Comparison of ENCODE assay signal across 21 mouse cellular contexts in the genomic region with DNA sequence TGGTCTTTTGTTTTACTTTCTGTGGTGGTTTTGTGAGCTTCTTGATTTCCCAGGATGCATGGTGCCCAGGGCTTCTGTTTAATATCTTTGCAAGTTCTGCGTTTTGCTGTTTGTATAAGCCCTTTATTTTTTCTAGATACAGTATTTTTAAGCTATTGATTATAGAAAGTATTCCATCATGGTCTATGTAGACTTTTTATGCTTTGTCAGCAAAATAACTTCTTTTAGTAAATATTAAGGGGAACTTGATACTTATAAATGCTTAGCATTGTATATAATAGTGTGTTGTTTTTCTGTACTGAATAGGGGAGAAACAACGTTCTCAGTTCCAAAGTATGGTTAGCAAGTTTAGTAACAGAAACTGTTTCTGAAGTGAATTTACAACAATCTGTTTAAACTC. TPM values are rescaled to one million over a fixed set of nuclear protein-coding genes. Genes with fewer than 3 reads are reported as not detected.
DNase-seq lines count a peak whose midpoint lies in the region; ATAC-seq and TF ChIP-seq lines count a peak whose summit lies in the region.
"Had no signal": no experiment of that assay in that cellular context is flagged by ENCODE, and none has a peak within 500 bp of the region (broad histone marks: within the 10 kb centered on the region; RNA-seq: fewer than 3 reads in every experiment).

No protein-coding gene starts in this region.

- no peak for ATAC-seq in embryonic facial prominence, embryonic 13.5 days (ENCODE audit: insufficient number of reproducible peaks, insufficient read depth, low FRiP score, low TSS enrichment, low read depth)
- ATAC-seq in hindbrain, embryonic 13.5 days (ENCODE audit: low FRiP score) = no peak
- no peak for ATAC-seq in hindbrain, embryonic 11.5 days (ENCODE audit: low FRiP score)
- ATAC-seq in midbrain, embryonic 13.5 days = no peak
- ATAC-seq in midbrain, embryonic 16.5 days = no peak
- ATAC-seq in hindbrain, postnatal 0 days = no peak

- H3K9ac ChIP-seq in embryonic facial prominence, embryonic 13.5 days = no peak overlapping the region
- no peak overlapping the region for H3K9ac ChIP-seq in hindbrain, embryonic 13.5 days
- no peak overlapping the region for H3K9ac ChIP-seq in hindbrain, embryonic 11.5 days (ENCODE audit: low read depth, low read length)
- H3K9ac ChIP-seq in midbrain, embryonic 13.5 days (replicated peaks) = no peak overlapping the region
- no peak overlapping the region for H3K9ac ChIP-seq in midbrain, embryonic 16.5 days (ENCODE audit: low read depth, low read length)
- H3K9ac ChIP-seq in hindbrain, postnatal 0 days (replicated peaks; ENCODE audit: low read length) = no peak overlapping the region

- no peak overlapping the region for H3K27ac ChIP-seq in embryonic facial prominence, embryonic 13.5 days
- no peak overlapping the region for H3K27ac ChIP-seq in embryonic facial prominence, embryonic 10.5 days (replicated peaks)
- no peak overlapping the region for H3K27ac ChIP-seq in hindbrain, embryonic 13.5 days
- H3K27ac ChIP-seq in hindbrain, embryonic 11.5 days (ENCODE audit: low read depth, low read length) = no peak overlapping the region
- no peak overlapping the region for H3K27ac ChIP-seq in midbrain, embryonic 13.5 days
- H3K27ac ChIP-seq in midbrain, embryonic 16.5 days (ENCODE audit: low read length) = no peak overlapping the region
- H3K27ac ChIP-seq in hindbrain, postnatal 0 days = no peak overlapping the region
- H3K27ac ChIP-seq: embryonic facial prominence, embryonic 15.5 days; kidney, postnatal 0 days; limb, embryonic 13.5 days had no signal

- peak overlapping the region; percentile 88 for H3K4me2 ChIP-seq in embryonic facial prominence, embryonic 13.5 days
- H3K4me2 ChIP-seq in hindbrain, embryonic 13.5 days = peak overlapping the region; percentile 97
- H3K4me2 ChIP-seq in hindbrain, embryonic 11.5 days (replicated peaks; ENCODE audit: low read depth, low read length) = no peak overlapping the region
- peak overlapping the region; percentile 99 for H3K4me2 ChIP-seq in midbrain, embryonic 13.5 days (replicated peaks)
- no peak overlapping the region for H3K4me2 ChIP-seq in midbrain, embryonic 16.5 days (ENCODE audit: low read length)
- H3K4me2 ChIP-seq in hindbrain, postnatal 0 days (ENCODE audit: low read depth, low read length) = peak overlapping the region; percentile 100

- WGBS in embryonic facial prominence, embryonic 13.5 days = 79% methylated on average over 2 of the region's 2 CpGs
- whole genome bisulfite sequencing in embryonic facial prominence, embryonic 10.5 days = 91% methylated on average over 2 of the region's 2 CpGs
- 87% methylated on average over 2 of the region's 2 CpGs for WGBS in hindbrain, embryonic 13.5 days
- 89% methylated on average over 2 of the region's 2 CpGs for WGBS in hindbrain, embryonic 11.5 days
- WGBS in midbrain, embryonic 13.5 days = 93% methylated on average over 2 of the region's 2 CpGs
- 86% methylated on average over 2 of the region's 2 CpGs for WGBS in midbrain, embryonic 16.5 days
- 77% methylated on average over 2 of the region's 2 CpGs for WGBS in hindbrain, postnatal 0 days

- H3K4me3 ChIP-seq in embryonic facial prominence, embryonic 13.5 days = no peak overlapping the region
- H3K4me3 ChIP-seq in embryonic facial prominence, embryonic 10.5 days = no peak overlapping the region
- H3K4me3 ChIP-seq in hindbrain, embryonic 13.5 days = no peak overlapping the region
- no peak overlapping the region for H3K4me3 ChIP-seq in hindbrain, embryonic 11.5 days (ENCODE audit: low read depth, low read length)
- H3K4me3 ChIP-seq in midbrain, embryonic 13.5 days (replicated peaks) = no peak overlapping the region
- no peak overlapping the region for H3K4me3 ChIP-seq in midbrain, embryonic 16.5 days (ENCODE audit: low read depth, low read length)
- H3K4me3 ChIP-seq in hindbrain, postnatal 0 days (ENCODE audit: low read length) = 0 out of 2 replicates have a peak overlapping the region, but pooled peaks have one; percentile 98

- H3K27me3 ChIP-seq in embryonic facial prominence, embryonic 13.5 days = no peaks in the 10 kb centered on the region
- no peaks in the 10 kb centered on the region for H3K27me3 ChIP-seq in embryonic facial prominence, embryonic 10.5 days (replicated peaks; ENCODE audit: low read depth, poor library complexity, severe bottlenecking)
- no peaks in the 10 kb centered on the region for H3K27me3 ChIP-seq in hindbrain, embryonic 13.5 days
- H3K27me3 ChIP-seq in hindbrain, embryonic 11.5 days (ENCODE audit: control insufficient read depth, insufficient read depth, low read length) = no peaks in the 10 kb centered on the region
- H3K27me3 ChIP-seq in midbrain, embryonic 13.5 days = no peaks in the 10 kb centered on the region
- H3K27me3 ChIP-seq in midbrain, embryonic 16.5 days (ENCODE audit: control insufficient read depth, insufficient read depth, low read depth, low read length) = no peaks in the 10 kb centered on the region
- H3K27me3 ChIP-seq in hindbrain, postnatal 0 days (ENCODE audit: insufficient read depth, low read length) = no peaks in the 10 kb centered on the region
- H3K27me3 ChIP-seq: embryonic facial prominence, embryonic 15.5 days; limb, embryonic 13.5 days had no signal

- H3K36me3 ChIP-seq in embryonic facial prominence, embryonic 13.5 days = 0 out of 2 replicates have a peak, but pooled peaks cover 5% of the 10 kb centered on the region
- peaks cover 6% of the 10 kb centered on the region for H3K36me3 ChIP-seq in embryonic facial prominence, embryonic 10.5 days (replicated peaks)
- H3K36me3 ChIP-seq in hindbrain, embryonic 13.5 days = peaks cover 5% of the 10 kb centered on the region; the same call in 1 of the 2 replicates
- no peaks in the 10 kb centered on the region for H3K36me3 ChIP-seq in hindbrain, embryonic 11.5 days (ENCODE audit: control insufficient read depth, insufficient read depth, low read length)
- no peaks in the 10 kb centered on the region for H3K36me3 ChIP-seq in midbrain, embryonic 13.5 days
- no peaks in the 10 kb centered on the region for H3K36me3 ChIP-seq in midbrain, embryonic 16.5 days (ENCODE audit: control insufficient read depth, insufficient read depth, low read length)
- H3K36me3 ChIP-seq in hindbrain, postnatal 0 days (ENCODE audit: insufficient read depth, low read length) = no peaks in the 10 kb centered on the region; the same call in 1 of the 2 replicates
- H3K36me3 ChIP-seq: embryonic facial prominence, embryonic 15.5 days had no signal

- no peak for DNase-seq in embryonic facial prominence, embryonic 10.5 days (ENCODE audit: low spot score)
- no peak for DNase-seq in hindbrain, embryonic 11.5 days (ENCODE audit: low spot score)
- DNase-seq in hindbrain, postnatal 0 days (ENCODE audit: low spot score) = no peak
- no peak for DNase-seq in heart, adult 18-20 months
- DNase-seq: adrenal gland, postnatal 25 days; cerebellum, adult 11 months; cerebellum, postnatal 14 days; heart, postnatal 10 days; kidney, adult 18-20 months; lung, adult 2 months; lung, postnatal 4 days; right cerebral cortex, postnatal 25 days; thymus, postnatal 36 days had no signal

- no peak for TF ChIP-seq CTCF in hindbrain, postnatal 0 days (IDR thresholded peaks at IDR 0.05; ENCODE audit: low read depth)

- no peaks in the 10 kb centered on the region for H3K9me3 ChIP-seq in embryonic facial prominence, embryonic 13.5 days
- no peaks in the 10 kb centered on the region for H3K9me3 ChIP-seq in embryonic facial prominence, embryonic 10.5 days
- H3K9me3 ChIP-seq in hindbrain, embryonic 13.5 days = no peaks in the 10 kb centered on the region
- no peaks in the 10 kb centered on the region for H3K9me3 ChIP-seq in hindbrain, embryonic 11.5 days (ENCODE audit: control insufficient read depth, low read length)
- H3K9me3 ChIP-seq in midbrain, embryonic 13.5 days = no peaks in the 10 kb centered on the region
- no peaks in the 10 kb centered on the region for H3K9me3 ChIP-seq in midbrain, embryonic 16.5 days (replicated peaks; ENCODE audit: control insufficient read depth, low read length, poor library complexity, severe bottlenecking)
- no peaks in the 10 kb centered on the region for H3K9me3 ChIP-seq in hindbrain, postnatal 0 days (ENCODE audit: low read length)
- H3K9me3 ChIP-seq: embryonic facial prominence, embryonic 15.5 days; G1E; limb, embryonic 13.5 days had no signal

- peaks cover 22% of the 10 kb centered on the region for H3K4me1 ChIP-seq in embryonic facial prominence, embryonic 13.5 days
- peaks cover 29% of the 10 kb centered on the region for H3K4me1 ChIP-seq in embryonic facial prominence, embryonic 10.5 days
- peaks cover 31% of the 10 kb centered on the region for H3K4me1 ChIP-seq in hindbrain, embryonic 13.5 days (replicated peaks)
- H3K4me1 ChIP-seq in hindbrain, embryonic 11.5 days (replicated peaks; ENCODE audit: control insufficient read depth, insufficient read depth, low read length) = 0 out of 2 replicates have a peak, but pooled peaks cover 2% of the 10 kb centered on the region
- H3K4me1 ChIP-seq in midbrain, embryonic 13.5 days (replicated peaks) = peaks cover 34% of the 10 kb centered on the region
- H3K4me1 ChIP-seq in midbrain, embryonic 16.5 days (ENCODE audit: control insufficient read depth, insufficient read depth, low read length) = peaks cover 30% of the 10 kb centered on the region
- peaks cover 16% of the 10 kb centered on the region; the same call in 1 of the 2 replicates for H3K4me1 ChIP-seq in hindbrain, postnatal 0 days (ENCODE audit: insufficient read depth, low read length)

RNA-seq across cellular contexts. Expression of a gene that starts 2.2 kb away (rescaled TPM):
- polyA plus RNA-seq in embryonic facial prominence, embryonic 13.5 days (2015; fragmentation: Nextera tagmentation; extraction: Ambion mirVana) = 77.1 and 85.3 TPM in 2 replicates
- polyA plus RNA-seq in embryonic facial prominence, embryonic 10.5 days (2016; fragmentation: Nextera tagmentation; extraction: Ambion mirVana) = 82.6 and 93.1 TPM in 2 replicates
- 89.0 and 94.0 TPM in 2 replicates for polyA plus RNA-seq in hindbrain, embryonic 13.5 days (2015; fragmentation: Nextera tagmentation; extraction: Ambion mirVana)
- 110 TPM in 2 replicates for polyA plus RNA-seq in hindbrain, embryonic 11.5 days (2014; fragmentation: Nextera tagmentation; extraction: Ambion mirVana)
- polyA plus RNA-seq in midbrain, embryonic 13.5 days (2015; fragmentation: Nextera tagmentation; extraction: Ambion mirVana) = 96.4 and 106 TPM in 2 replicates
- polyA plus RNA-seq in midbrain, embryonic 16.5 days (2015; fragmentation: Nextera tagmentation; extraction: Ambion mirVana) = 74.0 and 88.9 TPM in 2 replicates
- total RNA-seq in hindbrain, postnatal 0 days (2014; rRNA removed) = 24.4 and 32.7 TPM in 2 replicates
- 64.6 and 66.9 TPM in 2 replicates for polyA plus RNA-seq in hindbrain, postnatal 0 days (2015; fragmentation: Nextera tagmentation; extraction: Ambion mirVana)
- total RNA-seq in heart, adult 18-20 months (2021) = 10 to 100 TPM; 19.7 to 22.0 TPM

RNA-seq across cellular contexts. Expression of a gene that starts 2.3 kb away (rescaled TPM):
- 44.1 and 48.1 TPM in 2 replicates for polyA plus RNA-seq in embryonic facial prominence, embryonic 13.5 days (2015; fragmentation: Nextera tagmentation; extraction: Ambion mirVana)
- 43.8 and 47.1 TPM in 2 replicates for polyA plus RNA-seq in embryonic facial prominence, embryonic 10.5 days (2016; fragmentation: Nextera tagmentation; extraction: Ambion mirVana)
- 53.0 and 54.6 TPM in 2 replicates for polyA plus RNA-seq in hindbrain, embryonic 13.5 days (2015; fragmentation: Nextera tagmentation; extraction: Ambion mirVana)
- polyA plus RNA-seq in hindbrain, embryonic 11.5 days (2014; fragmentation: Nextera tagmentation; extraction: Ambion mirVana) = 45.5 and 50.4 TPM in 2 replicates
- polyA plus RNA-seq in midbrain, embryonic 13.5 days (2015; fragmentation: Nextera tagmentation; extraction: Ambion mirVana) = 56.6 and 57.3 TPM in 2 replicates
- polyA plus RNA-seq in midbrain, embryonic 16.5 days (2015; fragmentation: Nextera tagmentation; extraction: Ambion mirVana) = 51.2 and 56.6 TPM in 2 replicates
- 29.6 and 36.1 TPM in 2 replicates for total RNA-seq in hindbrain, postnatal 0 days (2014; rRNA removed)
- 31.4 and 34.1 TPM in 2 replicates for polyA plus RNA-seq in hindbrain, postnatal 0 days (2015; fragmentation: Nextera tagmentation; extraction: Ambion mirVana)
- total RNA-seq in heart, adult 18-20 months (2021) = 10 to 100 TPM; 10.9 to 11.7 TPM

Comparison
In these comparisons a context has a peak if more than half of its experiments do, and no peak if none do; other contexts are left out.
1. H3K4me2 ChIP-seq: peak in embryonic facial prominence, embryonic 13.5 days (single experiment), hindbrain, embryonic 13.5 days (single experiment), midbrain, embryonic 13.5 days (single experiment) and hindbrain, postnatal 0 days (single experiment); none in hindbrain, embryonic 11.5 days (single experiment) and midbrain, embryonic 16.5 days (single experiment).